Mouse (Mus musculus) layer of hippocampus, postnatal 14 days (tissue): ENCODE measurements at regions not wholly inside any gene's neighbourhood (a gene's known extent, or its start where the extent isn't known, plus 50 kb on each side); places are given as distances from the start of the nearest gene placed in this dataset.

Source experiments
- DNase-seq, 2 experiments: peaks; one replicate each; pipeline ENCODE4 v3.0.0; 2021 to 2022; ENCODE audit warnings: low spot score in 2 of 2, mixed read lengths in 1 of 2

DNA sequence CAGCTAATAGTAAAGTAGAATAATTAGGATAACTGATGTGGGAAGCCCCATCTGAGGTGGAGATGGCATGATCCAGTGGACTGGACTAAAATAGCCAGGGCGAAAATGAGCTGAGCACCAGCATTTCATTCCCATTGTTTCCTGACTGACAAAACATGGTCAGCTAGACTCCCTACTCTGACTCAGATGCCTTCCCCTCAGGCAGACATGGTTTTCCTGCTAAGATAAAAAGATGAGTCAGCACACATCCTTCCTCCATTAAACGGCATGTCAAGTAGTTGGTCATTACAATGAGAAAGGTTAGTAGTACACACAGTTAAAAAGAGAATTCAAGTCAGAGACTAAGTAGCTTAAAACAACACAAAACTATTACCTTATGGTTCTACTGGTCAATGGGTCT lies 939.7 kb upstream of the Lrrc4c start:
- DNase-seq, result no peak

DNA sequence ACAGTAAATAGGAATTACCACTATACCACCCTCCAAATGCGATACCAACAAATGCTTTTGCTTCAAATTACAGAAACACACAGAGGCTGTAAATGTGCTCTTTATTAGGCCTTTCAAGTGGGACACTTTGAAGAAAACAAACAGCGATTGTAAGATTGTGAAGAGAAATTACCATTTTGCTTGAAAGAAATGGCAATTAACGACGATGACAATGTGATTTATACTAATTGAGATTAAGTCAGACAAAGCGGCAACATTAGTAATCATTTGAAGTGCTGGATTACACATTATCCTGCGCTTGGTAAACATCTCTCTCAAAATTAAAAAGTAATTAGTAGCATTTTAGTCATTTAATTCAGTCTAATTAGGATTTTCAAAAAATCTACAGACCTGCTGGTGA lies 938.5 kb upstream of the Api5 start:
- peak in 1 of 2 experiments; percentile 1 for DNase-seq

DNA sequence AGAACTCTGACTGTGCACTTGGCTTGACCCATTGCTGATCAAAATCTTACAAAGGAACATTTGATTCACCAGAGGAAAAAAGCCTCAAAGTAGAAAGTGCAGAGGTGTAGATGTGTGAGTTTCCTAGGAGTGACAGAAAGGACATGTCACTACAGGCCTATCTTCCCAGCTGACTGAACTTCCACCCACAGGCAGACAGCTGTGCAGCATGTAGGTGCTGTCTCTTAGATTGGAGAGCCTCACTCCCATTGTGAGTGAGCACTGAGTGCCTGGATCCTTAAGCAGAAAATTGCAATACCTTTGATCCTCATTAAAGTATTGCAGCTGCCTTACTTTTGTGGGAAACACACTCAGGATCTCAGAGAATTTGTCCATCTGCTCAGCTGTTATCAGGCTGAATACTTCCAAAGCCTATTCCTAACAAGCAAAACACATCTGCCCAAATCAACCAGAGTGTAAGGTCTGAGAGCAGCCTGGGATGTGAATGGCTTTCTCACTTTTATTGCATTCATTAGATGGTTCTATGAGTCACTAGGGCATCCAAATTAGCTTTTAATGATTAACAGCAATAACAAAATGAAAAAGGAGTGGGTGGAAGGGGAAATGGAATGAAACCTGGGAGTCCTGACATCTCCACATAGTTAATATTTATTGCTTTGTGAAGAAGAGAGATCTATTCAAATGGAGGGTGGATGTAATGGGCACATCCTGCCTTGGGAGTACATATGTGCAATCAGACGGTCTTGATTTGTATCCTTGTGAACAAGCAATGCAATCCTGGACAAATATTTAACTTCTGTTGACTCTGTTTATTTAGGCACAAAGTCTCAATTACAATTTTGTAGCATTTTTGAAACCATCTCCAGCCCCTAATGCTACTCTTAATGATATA lies 929.1 kb upstream of the Api5 start:
- no peak for DNase-seq
